Mouse (Mus musculus) left cerebral cortex, adult 18-20 months (tissue): ENCODE data around the gene Nprl2. TPM values are rescaled to one million over a fixed set of nuclear protein-coding genes. Genes with fewer than 3 reads are reported as not detected.

Experiments
- total RNA-seq, 2 experiments: library from RNA; stranded (reverse); gene quantifications; 2 replicates each; pipeline ENCODE4 v1.2.3; 2021

Gene Nprl2
- total RNA-seq, 2 experiments from 2014 or later = 42.2 to 43.6 TPM

Other genes with a start within 250 kb of the Nprl2 start
- gene Cish, start 246.2 kb upstream of the Nprl2 start, total RNA-seq = 1 to 10 TPM; 6.9 to 9.1 TPM
- gene Hemk1, start 203.9 kb upstream of the Nprl2 start, total RNA-seq = 10 to 100 TPM; 14.7 to 16.8 TPM
- 1 to 10 TPM; 4.1 to 4.2 TPM for gene 6430571L13Rik, start 201.6 kb upstream of the Nprl2 start, total RNA-seq
- 10 to 100 TPM; 24.3 to 29.7 TPM for gene Cacna2d2, start 142.6 kb upstream of the Nprl2 start, total RNA-seq
- gene Tmem115, start 8.3 kb upstream of the Nprl2 start, total RNA-seq = 10 to 100 TPM; 36.0 to 38.5 TPM
- 10 to 100 TPM; 14.3 to 16.2 TPM for gene Cyb561d2, start within 50 bp of the Nprl2 start, total RNA-seq
- 1 to 10 TPM; 6.1 to 7.2 TPM for gene Zmynd10, start 5.1 kb downstream of the Nprl2 start, total RNA-seq
- gene Rassf1, start 9.3 kb downstream of the Nprl2 start, total RNA-seq = 10 to 100 TPM; 19.5 to 20.3 TPM
- gene Tusc2, start 21.0 kb downstream of the Nprl2 start, total RNA-seq = 100 to 1,000 TPM; 104 to 108 TPM
- 10 to 100 TPM; 13.0 to 15.5 TPM for gene Hyal2, start 25.7 kb downstream of the Nprl2 start, total RNA-seq
- 1 to 10 TPM; 6.3 to 7.2 TPM for gene Hyal1, start 34.7 kb downstream of the Nprl2 start, total RNA-seq
- 10 to 100 TPM; 10.1 to 13.4 TPM for gene Naa80, start 36.7 kb downstream of the Nprl2 start, total RNA-seq
- 1 to 10 TPM; 1.6 TPM for gene Hyal3, start 38.6 kb downstream of the Nprl2 start, total RNA-seq
- gene Ifrd2, start 45.4 kb downstream of the Nprl2 start, total RNA-seq = 10 to 100 TPM; 11.3 to 11.9 TPM
- gene Sema3b, start 67.0 kb downstream of the Nprl2 start, total RNA-seq = 1 to 10 TPM; 3.5 to 4.5 TPM
- 100 to 1,000 TPM; 222 to 239 TPM for gene Gnai2, start 93.1 kb downstream of the Nprl2 start, total RNA-seq
- 10 to 100 TPM; 66.6 to 84.4 TPM for gene Slc38a3, start 127.3 kb downstream of the Nprl2 start, total RNA-seq
- under 1 TPM; 0.35 to 0.73 TPM for gene Gnat1, start 137.5 kb downstream of the Nprl2 start, total RNA-seq
- gene Sema3f, start 168.2 kb downstream of the Nprl2 start, total RNA-seq = 10 to 100 TPM; 13.1 to 13.9 TPM
- gene Rbm5, start 228.8 kb downstream of the Nprl2 start, total RNA-seq = 100 to 1,000 TPM; 120 to 133 TPM